Mouse (Mus musculus) spleen, adult 2 months (tissue): ENCODE measurements around the gene Cnksr1. TPM values are rescaled to one million over a fixed set of nuclear protein-coding genes. Genes with fewer than 3 reads are reported as not detected.

Experiments used
- DNase-seq, 2 experiments: peaks; one replicate each; pipeline versions ENCODE4 v3.0.0 to v3.0.0-alpha.2; 2012 to 2021; ENCODE audit warnings: low spot score in 2 of 2, low read depth in 1 of 2
- H3K27ac ChIP-seq: fragments of 200-500 bp; 2 replicates; pipeline ENCODE4 v1.5.1; 2012; ENCODE audit warnings: low read length, inconsistent platforms; ENCODE audit not compliant: insufficient read depth
- H3K27me3 ChIP-seq: fragments of 200-500 bp; 2 replicates; pipeline ENCODE4 v1.6.1; 2012; ENCODE audit warnings: mild to moderate bottlenecking, moderate library complexity, low read length, inconsistent platforms; ENCODE audit not compliant: control insufficient read depth, insufficient read depth
- H3K36me3 ChIP-seq: fragments of 200-500 bp; 2 replicates; pipeline ENCODE4 v1.6.1; 2012; ENCODE audit warnings: mild to moderate bottlenecking, low read length, inconsistent platforms; ENCODE audit not compliant: control insufficient read depth, insufficient read depth
- H3K4me1 ChIP-seq: fragments of 200-500 bp; 2 replicates; pipeline ENCODE4 v1.6.1; 2011; ENCODE audit warnings: inconsistent platforms; ENCODE audit not compliant: control insufficient read depth, insufficient read depth, insufficient read length
- H3K4me3 ChIP-seq: fragments of 200-500 bp; 2 replicates; pipeline ENCODE4 v1.5.1; 2011; ENCODE audit warnings: mild to moderate bottlenecking, inconsistent platforms; ENCODE audit not compliant: insufficient read depth, insufficient read length; ENCODE audit errors: extremely low read depth
- CTCF ChIP-seq: fragments of 200-500 bp; IDR thresholded peaks from 2 replicates; pipeline ENCODE4 v1.5.1; 2011; ENCODE audit warnings: mild to moderate bottlenecking, inconsistent platforms; ENCODE audit not compliant: insufficient read depth, insufficient read length, insufficient replicate concordance; ENCODE audit errors: extremely low read depth
- POLR2A ChIP-seq: fragments of 200-500 bp; IDR thresholded peaks from 2 replicates; pipeline ENCODE4 v1.6.1; 2011; ENCODE audit warnings: low read depth, low read length, inconsistent platforms
- WGBS: fragments of 180-500 bp; shearing (Covaris S2); methylation state at CpG from one replicate; pipeline ENCODE4 v1.1.7; 2018; 5-methylcytosine and 5-hydroxymethylcytosine counted together
- polyA plus RNA-seq: library from polyadenylated mRNA; depleted of rRNA; stranded (reverse); fragments of >200 nt; gene quantifications from 2 replicates; pipeline ENCODE4 v1.2.3, GENCODE M21; 2012

Gene Cnksr1
- polyA plus RNA-seq, 1 experiment: 0.26 TPM

DNA sequence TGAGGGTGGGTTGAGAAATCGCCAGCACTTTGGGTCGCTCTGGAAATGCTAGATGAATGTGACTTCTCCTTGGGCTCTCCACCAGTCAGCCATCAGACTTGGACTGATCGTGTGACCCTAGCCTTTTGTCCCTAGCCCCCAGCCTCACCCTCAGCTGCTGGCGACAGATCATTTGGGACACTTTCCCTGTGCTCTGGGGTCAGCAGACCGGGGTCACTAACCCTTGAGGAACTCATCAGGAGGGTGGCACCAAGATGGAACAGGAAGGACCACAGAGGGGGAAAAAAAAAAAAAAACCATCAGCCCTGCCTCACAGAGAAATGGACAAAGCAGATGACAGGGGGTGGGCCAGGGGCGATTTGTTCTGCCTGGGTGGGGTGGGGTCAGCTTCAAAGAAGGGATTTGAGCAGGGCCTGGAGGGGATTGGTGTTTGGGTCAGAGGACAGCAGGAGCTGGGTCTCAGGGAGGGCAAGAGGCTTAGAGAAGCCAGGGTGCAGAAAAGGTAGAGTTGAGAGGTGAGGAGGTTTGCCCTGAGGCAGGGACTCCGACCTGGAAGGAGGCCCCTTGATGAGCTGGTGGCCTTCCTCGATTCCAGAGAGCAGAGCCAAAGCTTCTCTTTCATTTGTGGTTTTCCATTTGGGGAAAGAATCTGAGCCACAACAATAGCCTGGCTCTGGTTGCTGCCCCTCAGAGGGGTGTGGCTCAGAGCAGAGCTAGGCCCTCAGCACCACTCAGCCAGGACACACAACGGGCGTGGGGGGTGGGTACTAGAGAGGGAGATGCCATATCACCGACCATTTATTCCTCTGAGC lies 19.2 kb upstream of the Cnksr1 start:
- H3K36me3 ChIP-seq: no peaks in the 10 kb centered on the region
- H3K27me3 ChIP-seq: peaks cover 7% of the 10 kb centered on the region; the same call in 1 of the 2 replicates
- no peaks in the 10 kb centered on the region for H3K4me1 ChIP-seq
- no peak overlapping the region for H3K27ac ChIP-seq
- TF ChIP-seq CTCF (no peak), POLR2A (no peak)
- no peak for DNase-seq
- no peak overlapping the region for H3K4me3 ChIP-seq
- WGBS: 66% methylated on average over 11 of the region's 11 CpGs

- H3K27me3 ChIP-seq: peaks cover 13% of the 10 kb centered on the region
- no peak overlapping the region for H3K4me3 ChIP-seq
- H3K27ac ChIP-seq: no peak overlapping the region
- no peaks in the 10 kb centered on the region; the same call in 1 of the 2 replicates for H3K4me1 ChIP-seq
- H3K36me3 ChIP-seq: no peaks in the 10 kb centered on the region
- WGBS: 59% methylated on average over 17 of the region's 19 CpGs
- no peak for DNase-seq
- TF ChIP-seq CTCF: no peak
- TF ChIP-seq POLR2A: no peak
These were observed 18.4 kb upstream of the Cnksr1 start for GRCm38 (mm10) chr4:134256407-134257197.

- H3K4me1 ChIP-seq: peaks cover 2% of the 10 kb centered on the region
- H3K27ac ChIP-seq: no peak overlapping the region
- WGBS: 69% methylated on average over 4 of the region's 4 CpGs
- no peak for DNase-seq
- no peak overlapping the region for H3K4me3 ChIP-seq
- H3K36me3 ChIP-seq: no peaks in the 10 kb centered on the region
- peaks cover 19% of the 10 kb centered on the region for H3K27me3 ChIP-seq
- TF ChIP-seq POLR2A (no peak), CTCF (no peak)
These were observed 17.7 kb upstream of the Cnksr1 start for GRCm38 (mm10) chr4:134255854-134256253.

GRCm38 (mm10) chr4:134254835-134255234 lies 16.6 kb upstream of the Cnksr1 start:
- H3K27ac ChIP-seq: no peak overlapping the region
- peaks cover 5% of the 10 kb centered on the region for H3K4me1 ChIP-seq
- H3K27me3 ChIP-seq: peaks cover 22% of the 10 kb centered on the region
- TF ChIP-seq CTCF (no peak), POLR2A (no peak)
- WGBS: 71% methylated on average over 3 of the region's 3 CpGs
- no peak overlapping the region for H3K4me3 ChIP-seq
- no peaks in the 10 kb centered on the region for H3K36me3 ChIP-seq
- DNase-seq: no peak

GRCm38 (mm10) chr4:134253722-134254324 lies 15.6 kb upstream of the Cnksr1 start, which contains the start of gene Grrp1:
Gene Grrp1 (minus strand): TSS chr4:134254106.
- H3K4me1 ChIP-seq: peaks cover 5% of the 10 kb centered on the region
- WGBS: 22% methylated on average over 13 of the region's 13 CpGs
- H3K4me3 ChIP-seq: peak within 1 kb of the TSS; percentile 9; the same call in 1 of the 2 replicates
- H3K27ac ChIP-seq: peak within 1 kb of the TSS; percentile 24; the same call in 1 of the 2 replicates
- H3K36me3 ChIP-seq: no peaks in the 10 kb centered on the region
- H3K27me3 ChIP-seq: peaks cover 25% of the 10 kb centered on the region
- no peak for DNase-seq
- no peak for TF ChIP-seq CTCF

DNA sequence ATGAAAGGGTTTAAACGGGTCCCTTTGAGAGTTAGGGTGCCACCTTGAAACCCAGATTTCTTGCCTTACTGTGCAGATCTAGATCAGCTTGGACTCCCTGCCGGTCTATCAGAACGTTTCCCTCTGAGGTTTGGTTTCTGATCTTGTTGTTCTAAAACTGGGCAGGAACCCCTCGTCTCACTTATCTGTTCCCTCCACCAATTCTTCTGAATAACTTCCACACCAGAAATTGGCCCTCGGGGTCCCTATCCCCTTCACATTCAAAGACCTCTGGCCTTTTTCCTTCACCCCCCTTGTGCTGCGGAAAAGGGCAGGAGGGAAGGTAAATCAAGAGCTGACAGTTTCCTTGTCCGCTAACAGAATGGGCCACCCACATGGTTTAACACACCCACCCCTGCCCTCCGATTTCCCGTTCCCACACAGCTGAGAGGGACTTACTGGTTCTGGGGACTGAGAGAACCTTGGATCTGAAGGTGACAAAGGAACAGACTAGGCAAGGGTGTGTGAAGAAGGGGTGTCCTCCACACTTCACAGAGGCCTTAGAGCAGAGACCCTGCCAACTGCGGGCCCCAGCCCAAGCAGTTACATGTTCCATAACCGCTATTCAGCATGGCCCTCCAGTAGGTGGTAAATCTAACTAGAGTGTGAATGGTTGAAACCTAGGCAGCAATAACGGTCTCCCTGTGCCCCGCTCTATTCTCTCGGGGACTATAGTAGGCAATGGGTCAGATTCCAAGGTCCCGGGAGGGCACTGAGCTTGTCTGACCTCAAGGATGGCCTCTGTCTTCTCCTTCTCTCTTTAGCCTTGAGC lies 14.9 kb upstream of the Cnksr1 start:
- Histone ChIP-seq H3K36me3 (no peaks in the 10 kb centered on the region), H3K27me3 (peaks cover 25% of the 10 kb centered on the region), H3K4me1 (peaks cover 5% of the 10 kb centered on the region), H3K27ac (peak overlapping the region; percentile 24; the same call in 1 of the 2 replicates), H3K4me3 (0 out of 2 replicates have a peak overlapping the region, but pooled peaks have one; percentile 9)
- TF ChIP-seq POLR2A (no peak), CTCF (no peak)
- no peak for DNase-seq
- WGBS: 38% methylated on average over 15 of the region's 15 CpGs
